Mouse (Mus musculus): ENCODE measurements around the gene Dcaf17. TPM values are rescaled to one million over a fixed set of nuclear protein-coding genes. Genes with fewer than 3 reads are reported as not detected.

The Dcaf17 gene
- polyA plus RNA-seq, 1 experiment from 2014 or later = 30.6 TPM

GRCm38 (mm10) chr2:71031973-71032794 is 22.9 kb upstream of the Dcaf17 start:
- Histone ChIP-seq H3K4me3 (no peak overlapping the region), H3K4me1 (peaks cover under 1% of the 10 kb centered on the region; the same call in 1 of the 2 replicates), H3K27me3 (ENCODE audit: low read depth, poor library complexity, severe bottlenecking) (no peaks in the 10 kb centered on the region), H3K27ac (no peak overlapping the region), H3K36me3 (no peaks in the 10 kb centered on the region), H3K9me3 (replicated peaks) (no peaks in the 10 kb centered on the region)
- WGBS = 92% methylated on average over 18 of the region's 18 CpGs
- DNase-seq (ENCODE audit: low spot score) = no peak

GRCm38 (mm10) chr2:71033014-71033413 is 22.1 kb upstream of the Dcaf17 start:
- Histone ChIP-seq H3K27me3 (ENCODE audit: low read depth, poor library complexity, severe bottlenecking) (no peaks in the 10 kb centered on the region), H3K36me3 (no peaks in the 10 kb centered on the region), H3K4me3 (no peak overlapping the region), H3K27ac (no peak overlapping the region), H3K9me3 (replicated peaks) (no peaks in the 10 kb centered on the region), H3K4me1 (no peaks in the 10 kb centered on the region)
- DNase-seq (ENCODE audit: low spot score) = no peak
- 89% methylated on average over 4 of the region's 4 CpGs for WGBS

- Histone ChIP-seq H3K4me3 (no peak overlapping the region), H3K4me1 (no peaks in the 10 kb centered on the region), H3K27ac (no peak overlapping the region), H3K27me3 (ENCODE audit: low read depth, poor library complexity, severe bottlenecking) (no peaks in the 10 kb centered on the region), H3K36me3 (no peaks in the 10 kb centered on the region), H3K9me3 (replicated peaks) (no peaks in the 10 kb centered on the region)
- 90% methylated on average over 8 of the region's 8 CpGs for WGBS
- DNase-seq (ENCODE audit: low spot score) = no peak
Observed at GRCm38 (mm10) chr2:71033987-71034386, 21.1 kb upstream of the Dcaf17 start.

- Histone ChIP-seq H3K27ac (no peak overlapping the region), H3K36me3 (no peaks in the 10 kb centered on the region), H3K4me3 (no peak overlapping the region), H3K4me1 (peaks cover 3% of the 10 kb centered on the region; the same call in 1 of the 2 replicates), H3K9me3 (replicated peaks) (no peaks in the 10 kb centered on the region), H3K27me3 (ENCODE audit: low read depth, poor library complexity, severe bottlenecking) (no peaks in the 10 kb centered on the region)
- no peak for DNase-seq (ENCODE audit: low spot score)
- WGBS = 89% methylated on average over 6 of the region's 6 CpGs
Observed at GRCm38 (mm10) chr2:71037447-71037846, 17.7 kb upstream of the Dcaf17 start.

- Histone ChIP-seq H3K27me3 (ENCODE audit: low read depth, poor library complexity, severe bottlenecking) (no peaks in the 10 kb centered on the region), H3K4me1 (peaks cover 3% of the 10 kb centered on the region; the same call in 1 of the 2 replicates), H3K4me3 (no peak overlapping the region), H3K27ac (no peak overlapping the region), H3K9me3 (replicated peaks) (no peaks in the 10 kb centered on the region), H3K36me3 (no peaks in the 10 kb centered on the region)
- DNase-seq (ENCODE audit: low spot score) = peak; percentile 80
- WGBS = 57% methylated on average over 11 of the region's 11 CpGs
Observed at GRCm38 (mm10) chr2:71039522-71040121, 15.5 kb upstream of the Dcaf17 start.

GRCm38 (mm10) chr2:71046151-71046550 is 9.0 kb upstream of the Dcaf17 start:
- WGBS = 75% methylated on average over 6 of the region's 6 CpGs
- no peak overlapping the region for H3K27ac ChIP-seq
- H3K36me3 ChIP-seq = no peaks in the 10 kb centered on the region
- H3K9me3 ChIP-seq (replicated peaks) = no peaks in the 10 kb centered on the region
- no peaks in the 10 kb centered on the region for H3K27me3 ChIP-seq (ENCODE audit: low read depth, poor library complexity, severe bottlenecking)
- H3K4me1 ChIP-seq = no peaks in the 10 kb centered on the region
- DNase-seq (ENCODE audit: low spot score) = no peak
- H3K4me3 ChIP-seq = no peak overlapping the region

GRCm38 (mm10) chr2:71046751-71047320 is 8.3 kb upstream of the Dcaf17 start:
- Histone ChIP-seq H3K36me3 (no peaks in the 10 kb centered on the region), H3K4me3 (no peak overlapping the region), H3K27ac (no peak overlapping the region), H3K9me3 (replicated peaks) (no peaks in the 10 kb centered on the region), H3K27me3 (ENCODE audit: low read depth, poor library complexity, severe bottlenecking) (no peaks in the 10 kb centered on the region), H3K4me1 (no peaks in the 10 kb centered on the region)
- DNase-seq (ENCODE audit: low spot score) = no peak
- 74% methylated on average over 6 of the region's 6 CpGs for WGBS

GRCm38 (mm10) chr2:71048896-71049295 is 6.2 kb upstream of the Dcaf17 start:
- Histone ChIP-seq H3K4me3 (no peak overlapping the region), H3K4me1 (no peaks in the 10 kb centered on the region), H3K27me3 (ENCODE audit: low read depth, poor library complexity, severe bottlenecking) (no peaks in the 10 kb centered on the region), H3K9me3 (replicated peaks) (no peaks in the 10 kb centered on the region), H3K36me3 (no peaks in the 10 kb centered on the region), H3K27ac (no peak overlapping the region)
- 73% methylated on average over 12 of the region's 12 CpGs for WGBS
- DNase-seq (ENCODE audit: low spot score) = no peak

GRCm38 (mm10) chr2:71050511-71050910 is 4.6 kb upstream of the Dcaf17 start:
- WGBS = 91% methylated on average over 7 of the region's 7 CpGs
- Histone ChIP-seq H3K36me3 (no peaks in the 10 kb centered on the region), H3K27me3 (ENCODE audit: low read depth, poor library complexity, severe bottlenecking) (no peaks in the 10 kb centered on the region), H3K9me3 (replicated peaks) (no peaks in the 10 kb centered on the region), H3K4me3 (no peak overlapping the region), H3K27ac (no peak overlapping the region), H3K4me1 (peaks cover 6% of the 10 kb centered on the region; the same call in 1 of the 2 replicates)
- DNase-seq (ENCODE audit: low spot score) = no peak

GRCm38 (mm10) chr2:71054716-71055115 is 412 bp upstream of the Dcaf17 start:
- H3K27ac ChIP-seq = peak overlapping the region; percentile 88
- 51% methylated on average over 9 of the region's 9 CpGs for WGBS

GRCm38 (mm10) chr2:71056115-71056835 is 1.1 kb downstream of the Dcaf17 start:
- H3K4me3 ChIP-seq = peak overlapping the region; percentile 67
- H3K36me3 ChIP-seq = peaks cover 20% of the 10 kb centered on the region
- 14% methylated on average over 21 of the region's 21 CpGs for WGBS
- no peaks in the 10 kb centered on the region for H3K9me3 ChIP-seq (replicated peaks)
- DNase-seq (ENCODE audit: low spot score) = no peak
- H3K27ac ChIP-seq = peak overlapping the region; percentile 88
- peaks cover 6% of the 10 kb centered on the region; the same call in 1 of the 2 replicates for H3K4me1 ChIP-seq
- H3K27me3 ChIP-seq (ENCODE audit: low read depth, poor library complexity, severe bottlenecking) = no peaks in the 10 kb centered on the region

More at GRCm38 (mm10) chr2:71054716-71055115, 412 bp upstream of the Dcaf17 start:
- no peaks in the 10 kb centered on the region for H3K27me3 ChIP-seq (ENCODE audit: low read depth, poor library complexity, severe bottlenecking)
- peaks cover 13% of the 10 kb centered on the region for H3K36me3 ChIP-seq
- DNase-seq (ENCODE audit: low spot score) = no peak
- no peaks in the 10 kb centered on the region for H3K9me3 ChIP-seq (replicated peaks)
- peak overlapping the region; percentile 67 for H3K4me3 ChIP-seq
- peaks cover 6% of the 10 kb centered on the region; the same call in 1 of the 2 replicates for H3K4me1 ChIP-seq

- Histone ChIP-seq H3K27ac (no peak overlapping the region), H3K27me3 (ENCODE audit: low read depth, poor library complexity, severe bottlenecking) (no peaks in the 10 kb centered on the region), H3K36me3 (peaks cover 14% of the 10 kb centered on the region), H3K9me3 (replicated peaks) (no peaks in the 10 kb centered on the region), H3K4me1 (no peaks in the 10 kb centered on the region), H3K4me3 (no peak overlapping the region)
- no peak for DNase-seq (ENCODE audit: low spot score)
- WGBS = 94% methylated on average over 4 of the region's 4 CpGs
Observed at GRCm38 (mm10) chr2:71071601-71072000, 16.5 kb downstream of the Dcaf17 start.
